Mouse (Mus musculus): ENCODE results near the gene Tesmin.

Gene Tesmin

DNA sequence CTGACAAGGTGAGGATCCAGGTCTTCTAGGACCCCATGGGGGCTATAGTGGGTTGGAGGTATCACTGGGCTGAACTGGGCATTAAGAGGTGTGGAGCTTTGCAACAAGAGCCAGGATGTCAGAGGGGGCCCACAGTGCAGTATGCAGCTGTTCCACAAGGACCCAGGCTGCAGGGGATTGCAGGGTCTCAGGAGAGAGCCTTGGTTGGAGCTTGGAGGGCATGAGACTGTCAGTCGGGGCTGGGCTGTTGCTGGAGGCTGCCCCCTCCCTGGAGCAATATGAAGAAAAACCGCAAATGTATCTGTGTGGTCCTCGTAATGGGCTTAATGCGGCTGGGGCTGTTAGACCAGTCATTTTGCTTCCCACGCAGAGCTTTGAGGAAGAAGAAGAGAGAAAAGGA lies 52.0 kb downstream of the Tesmin start:
- no peak for DNase-seq (ENCODE audit: low read depth, low spot score)

DNA sequence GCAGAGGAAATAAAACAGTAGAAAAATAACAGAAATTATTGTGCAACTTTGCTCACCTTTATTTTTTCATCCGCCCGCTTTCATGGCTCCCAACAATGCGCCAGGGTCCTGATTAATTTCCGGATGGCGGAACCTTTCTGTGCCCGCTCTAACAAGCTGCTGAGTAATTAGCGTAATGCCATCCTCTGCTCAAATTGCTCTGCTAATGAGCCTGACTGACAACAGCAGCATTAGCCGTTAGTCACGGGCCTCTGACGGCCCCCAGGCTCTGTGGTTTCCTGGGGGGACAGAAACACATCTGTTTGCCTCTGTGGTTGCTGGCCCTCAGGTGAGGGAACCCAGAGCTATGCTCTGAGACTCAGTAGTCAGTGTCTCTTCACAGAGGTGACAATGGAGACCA lies 52.4 kb downstream of the Tesmin start:
- no peak for DNase-seq (ENCODE audit: low read depth, low spot score)

DNA sequence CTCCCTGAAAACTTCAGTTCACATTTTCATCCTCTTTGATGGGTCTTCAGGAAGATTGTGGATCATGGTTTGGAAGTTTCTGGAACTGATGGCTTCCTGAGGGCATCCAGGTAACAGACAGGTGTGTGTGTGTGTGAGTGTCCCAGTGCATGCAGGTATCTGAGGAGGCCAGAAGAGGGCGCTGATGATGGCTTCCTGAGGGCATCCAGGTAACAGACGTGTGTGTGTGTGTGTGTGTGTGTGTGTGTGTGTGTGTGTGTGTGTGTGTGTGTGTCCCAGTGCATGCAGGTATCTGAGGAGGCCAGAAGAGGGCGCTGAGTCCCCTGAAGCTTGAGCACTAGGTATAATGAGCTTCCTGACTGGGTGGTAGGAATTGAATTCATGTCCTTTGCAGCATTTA lies 58.7 kb downstream of the Tesmin start:
- DNase-seq (ENCODE audit: low read depth, low spot score) = no peak

DNA sequence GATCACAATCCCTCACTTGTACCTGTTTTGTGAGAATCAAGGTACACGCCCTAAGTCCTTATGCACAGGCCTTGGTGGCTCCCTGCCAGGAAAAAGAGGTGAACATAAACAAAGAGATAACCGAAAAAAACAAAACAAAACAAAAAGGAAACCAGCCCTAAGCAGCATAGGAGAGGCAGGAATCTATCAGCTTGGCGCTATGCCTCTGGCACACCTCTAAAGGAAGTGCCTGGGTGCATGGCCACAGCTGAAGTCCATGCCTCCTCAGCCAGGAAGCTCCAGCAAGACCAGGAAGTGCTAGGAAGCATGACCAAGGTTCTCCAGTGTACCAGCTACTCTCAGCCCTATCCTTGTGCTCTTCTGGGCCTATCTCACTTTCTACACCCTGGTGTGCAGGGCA lies 60.6 kb downstream of the Tesmin start:
- DNase-seq (ENCODE audit: low read depth, low spot score) = no peak

DNA sequence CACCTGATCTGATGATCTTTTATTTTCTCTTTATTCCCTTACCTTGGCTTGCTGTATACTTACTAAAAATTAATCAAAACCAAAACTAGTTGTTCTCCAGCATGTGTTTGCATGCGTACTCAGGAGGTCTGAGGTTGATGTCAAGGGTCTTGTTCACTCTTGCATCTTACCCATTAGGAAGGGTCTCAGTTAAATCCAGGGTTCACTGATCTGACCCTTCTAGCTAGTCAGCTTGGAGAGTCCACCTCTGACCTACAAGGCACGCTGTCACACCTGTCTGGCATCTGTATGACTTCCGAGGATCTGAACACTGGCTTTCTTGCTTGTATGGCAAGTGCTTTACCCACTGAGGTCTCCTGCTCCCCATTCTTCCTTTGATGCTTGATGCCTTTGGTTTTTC lies 62.1 kb downstream of the Tesmin start:
- DNase-seq (ENCODE audit: low read depth, low spot score) = no peak

DNA sequence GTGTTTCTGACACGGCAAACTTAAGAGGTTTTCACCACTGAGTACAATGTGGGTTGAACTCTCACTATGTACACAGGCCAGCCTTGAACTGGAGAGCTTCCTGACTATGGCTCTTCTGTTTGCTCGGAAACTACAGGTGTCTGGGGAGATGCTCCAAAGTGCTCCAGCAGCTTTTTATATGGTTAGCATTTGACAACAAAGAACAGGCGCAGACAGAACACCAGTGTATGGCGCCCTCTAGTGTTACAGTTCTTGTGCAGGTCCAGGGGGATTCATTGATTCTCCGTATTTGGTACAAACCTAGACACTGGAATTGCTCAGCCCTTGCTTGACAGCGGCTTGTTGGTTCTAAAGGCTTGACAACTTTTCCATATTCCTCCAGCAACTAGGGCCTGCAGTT lies 62.5 kb downstream of the Tesmin start:
- DNase-seq (ENCODE audit: low read depth, low spot score) = peak; percentile 67

DNA sequence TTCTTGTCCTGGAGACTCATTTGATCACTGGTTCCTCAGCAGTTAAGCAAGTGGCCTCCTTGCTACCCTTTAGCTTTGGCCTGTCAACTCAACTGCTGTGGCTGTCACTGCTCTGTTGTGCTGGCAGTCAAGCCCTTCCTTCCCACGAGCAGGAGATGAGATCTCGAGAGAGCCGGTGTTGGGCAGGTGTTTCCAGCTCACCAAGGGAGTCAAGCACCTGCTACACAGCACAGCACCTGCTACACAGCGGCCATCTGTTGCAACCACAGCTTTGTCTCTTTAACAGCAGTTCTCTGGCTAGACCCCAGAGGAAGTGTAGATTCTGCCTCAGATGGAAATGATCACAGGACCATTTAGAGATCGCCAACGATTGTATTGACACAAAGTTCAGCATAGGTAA lies 63.0 kb downstream of the Tesmin start:
- no peak for DNase-seq (ENCODE audit: low read depth, low spot score)
